Mouse (Mus musculus) small intestine, adult 2 months (tissue): ENCODE data around the gene Tmem259. TPM values are rescaled to one million over a fixed set of nuclear protein-coding genes. Genes with fewer than 3 reads are reported as not detected.

Experiments
- H3K27ac ChIP-seq: fragments of 200-500 bp; 2 replicates; pipeline ENCODE4 v1.5.1; 2012; ENCODE audit warnings: low read depth, low read length, control low read depth, inconsistent platforms; ENCODE audit not compliant: insufficient read depth
- H3K27me3 ChIP-seq: fragments of 200-500 bp; 2 replicates; pipeline ENCODE4 v1.6.1; 2012; ENCODE audit warnings: mild to moderate bottlenecking, moderate library complexity, low read length, inconsistent platforms; ENCODE audit not compliant: control insufficient read depth, insufficient read depth
- H3K36me3 ChIP-seq: fragments of 200-500 bp; 2 replicates; pipeline ENCODE4 v1.6.1; 2012; ENCODE audit warnings: mild to moderate bottlenecking, low read length, control low read depth, inconsistent platforms; ENCODE audit not compliant: control insufficient read depth, insufficient read depth
- H3K4me1 ChIP-seq: fragments of 200-500 bp; 2 replicates; pipeline ENCODE4 v1.6.1; 2012; ENCODE audit warnings: low read length, inconsistent platforms, mixed read lengths; ENCODE audit not compliant: control insufficient read depth, insufficient read depth, insufficient read length
- H3K4me3 ChIP-seq: fragments of 200-500 bp; 2 replicates; pipeline ENCODE4 v1.5.1; 2012; ENCODE audit warnings: low read depth, mild to moderate bottlenecking, control low read depth, inconsistent platforms, low read length, moderate library complexity
- CTCF ChIP-seq: fragments of 200-500 bp; IDR thresholded peaks from 2 replicates; pipeline ENCODE4 v1.5.1; 2012; ENCODE audit warnings: low read depth, mild to moderate bottlenecking, control low read depth, inconsistent platforms, low read length, moderate library complexity, mixed read lengths; ENCODE audit not compliant: insufficient replicate concordance, insufficient read length; ENCODE audit errors: extremely low read depth
- POLR2A ChIP-seq: fragments of 200-500 bp; IDR thresholded peaks from 2 replicates; pipeline ENCODE4 v1.6.1; 2012; ENCODE audit warnings: low read depth, mild to moderate bottlenecking, control low read depth, inconsistent platforms, low read length, moderate library complexity
- WGBS: fragments of 180-500 bp; shearing (Covaris S2); methylation state at CpG from one replicate; pipeline ENCODE4 v1.1.7; 2018; 5-methylcytosine and 5-hydroxymethylcytosine counted together
- polyA plus RNA-seq: library from polyadenylated mRNA; depleted of rRNA; stranded (reverse); fragments of >200 nt; gene quantifications from 2 replicates; pipeline ENCODE4 v1.2.3, GENCODE M21; 2012

Gene Tmem259
- polyA plus RNA-seq, 1 experiment: 441 TPM

DNA sequence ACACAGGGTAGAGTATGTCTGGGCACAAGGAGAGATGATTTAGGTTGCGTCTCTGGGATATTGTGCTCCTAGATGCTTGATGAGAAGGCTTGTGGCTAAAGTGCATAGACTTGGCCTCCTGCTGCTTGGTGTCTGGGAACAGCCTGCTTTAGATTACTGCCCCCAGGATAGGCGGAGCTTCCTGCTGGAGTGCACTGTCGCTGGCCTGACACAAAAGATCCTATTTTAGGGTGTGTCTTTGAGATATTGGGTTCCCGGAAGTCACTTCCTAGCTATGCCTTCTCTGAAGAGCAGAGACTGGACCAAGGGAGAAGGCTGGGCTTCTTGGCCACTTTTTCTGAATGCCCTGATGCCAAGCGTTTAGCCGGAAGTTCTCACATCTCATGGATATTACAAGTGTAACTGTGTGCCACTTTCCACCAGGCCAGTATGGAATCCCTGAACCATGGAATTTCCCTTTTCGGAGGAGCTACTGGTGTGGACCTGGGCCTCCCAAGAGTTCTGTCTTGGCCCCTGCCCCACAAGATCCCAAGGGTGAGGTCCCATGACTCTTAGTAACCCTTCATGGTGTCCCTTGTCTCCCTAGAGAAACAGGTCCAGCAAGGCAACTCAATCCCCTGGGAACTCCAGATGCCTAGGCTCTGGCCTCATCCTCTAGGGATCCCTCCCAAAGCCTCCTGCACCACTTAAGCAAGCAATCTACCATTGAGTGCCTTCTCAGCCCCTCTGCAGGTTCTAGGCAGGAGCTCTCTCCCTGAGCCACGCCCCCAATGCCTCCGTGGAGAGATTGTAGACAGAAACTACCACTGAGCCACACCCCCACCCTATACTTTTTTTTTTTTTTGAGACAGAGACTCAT, 19.5 kb upstream of the Tmem259 start:
- H3K27me3 ChIP-seq: no peaks in the 10 kb centered on the region
- H3K27ac ChIP-seq: no peak overlapping the region
- WGBS: 45% methylated on average over 9 of the region's 9 CpGs
- TF ChIP-seq CTCF (no peak), POLR2A (no peak)
- peaks cover 8% of the 10 kb centered on the region for H3K4me1 ChIP-seq
- H3K36me3 ChIP-seq: peaks cover 27% of the 10 kb centered on the region
- H3K4me3 ChIP-seq: no peak overlapping the region

DNA sequence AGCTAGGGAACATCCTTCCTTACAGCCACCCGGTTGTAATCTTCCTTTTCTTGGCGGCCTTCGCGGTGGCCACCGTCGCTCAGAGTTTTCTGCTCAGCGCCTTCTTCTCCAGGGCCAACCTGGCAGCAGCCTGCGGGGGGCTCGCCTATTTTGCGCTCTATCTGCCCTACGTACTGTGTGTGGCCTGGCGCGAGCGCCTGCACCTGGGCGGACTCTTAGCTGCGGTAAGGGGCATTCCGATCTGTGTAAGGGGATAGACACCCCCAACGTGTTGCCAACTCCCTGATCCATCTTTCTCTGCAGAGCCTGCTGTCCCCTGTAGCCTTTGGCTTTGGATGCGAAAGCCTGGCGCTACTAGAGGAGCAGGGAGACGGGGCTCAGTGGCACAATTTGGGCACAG, 18.7 kb upstream of the Tmem259 start:
- 78% methylated on average over 21 of the region's 21 CpGs for WGBS
- no peak overlapping the region for H3K27ac ChIP-seq
- peaks cover 23% of the 10 kb centered on the region for H3K36me3 ChIP-seq
- TF ChIP-seq CTCF: no peak
- TF ChIP-seq POLR2A: no peak
- peaks cover 13% of the 10 kb centered on the region for H3K4me1 ChIP-seq
- no peaks in the 10 kb centered on the region for H3K27me3 ChIP-seq
- no peak overlapping the region for H3K4me3 ChIP-seq

DNA sequence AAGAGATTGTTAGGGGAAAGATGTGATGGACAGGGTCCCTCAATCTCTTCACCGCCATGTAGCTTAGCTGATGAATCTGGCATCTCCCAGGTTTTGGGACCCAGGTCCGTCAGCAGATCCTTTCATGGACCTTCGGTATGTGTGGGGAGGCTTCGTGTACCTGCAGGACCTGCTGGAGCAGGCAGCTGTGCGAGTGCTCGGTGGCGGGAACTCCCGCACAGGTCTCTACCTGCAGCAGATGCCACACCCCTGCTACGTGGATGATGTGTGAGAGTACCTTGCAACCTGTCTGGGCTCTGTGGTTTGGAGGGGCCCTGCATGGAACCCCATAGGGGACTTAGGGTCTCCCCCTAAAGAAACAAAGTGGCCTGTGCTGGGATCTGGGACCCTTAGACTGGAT, 17.8 kb upstream of the Tmem259 start:
- no peaks in the 10 kb centered on the region for H3K27me3 ChIP-seq
- no peak overlapping the region for H3K4me3 ChIP-seq
- no peak overlapping the region for H3K27ac ChIP-seq
- H3K4me1 ChIP-seq: peaks cover 18% of the 10 kb centered on the region
- TF ChIP-seq CTCF (no peak), POLR2A (no peak)
- 78% methylated on average over 9 of the region's 9 CpGs for WGBS
- peaks cover 17% of the 10 kb centered on the region for H3K36me3 ChIP-seq

DNA sequence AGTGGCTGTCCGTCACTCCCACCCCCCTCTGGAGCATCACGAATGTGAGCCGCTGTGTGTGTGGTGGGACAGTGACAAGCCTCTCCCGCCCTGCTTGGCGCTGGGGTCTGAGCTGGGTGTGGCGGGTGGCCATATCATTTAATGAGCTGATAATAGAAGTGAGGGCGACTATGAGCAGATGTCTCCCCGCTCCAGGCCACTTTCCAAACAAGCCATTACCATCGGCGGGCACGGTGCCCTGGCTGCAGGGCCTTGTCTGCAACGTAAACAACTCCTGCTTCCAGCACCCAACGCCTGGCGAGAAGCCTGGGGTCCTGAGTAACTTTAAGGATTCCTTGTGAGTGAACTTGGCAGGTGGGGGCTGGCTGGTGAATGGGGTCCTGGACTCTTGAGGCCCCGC, 13.7 kb upstream of the Tmem259 start:
- peaks cover 7% of the 10 kb centered on the region; the same call in 1 of the 2 replicates for H3K36me3 ChIP-seq
- H3K27me3 ChIP-seq: no peaks in the 10 kb centered on the region
- peak overlapping the region; percentile 81 for H3K4me3 ChIP-seq
- peaks cover 16% of the 10 kb centered on the region for H3K4me1 ChIP-seq
- 17% methylated on average over 15 of the region's 15 CpGs for WGBS
- H3K27ac ChIP-seq: no peak overlapping the region
- TF ChIP-seq POLR2A (no peak), CTCF (no peak)

DNA sequence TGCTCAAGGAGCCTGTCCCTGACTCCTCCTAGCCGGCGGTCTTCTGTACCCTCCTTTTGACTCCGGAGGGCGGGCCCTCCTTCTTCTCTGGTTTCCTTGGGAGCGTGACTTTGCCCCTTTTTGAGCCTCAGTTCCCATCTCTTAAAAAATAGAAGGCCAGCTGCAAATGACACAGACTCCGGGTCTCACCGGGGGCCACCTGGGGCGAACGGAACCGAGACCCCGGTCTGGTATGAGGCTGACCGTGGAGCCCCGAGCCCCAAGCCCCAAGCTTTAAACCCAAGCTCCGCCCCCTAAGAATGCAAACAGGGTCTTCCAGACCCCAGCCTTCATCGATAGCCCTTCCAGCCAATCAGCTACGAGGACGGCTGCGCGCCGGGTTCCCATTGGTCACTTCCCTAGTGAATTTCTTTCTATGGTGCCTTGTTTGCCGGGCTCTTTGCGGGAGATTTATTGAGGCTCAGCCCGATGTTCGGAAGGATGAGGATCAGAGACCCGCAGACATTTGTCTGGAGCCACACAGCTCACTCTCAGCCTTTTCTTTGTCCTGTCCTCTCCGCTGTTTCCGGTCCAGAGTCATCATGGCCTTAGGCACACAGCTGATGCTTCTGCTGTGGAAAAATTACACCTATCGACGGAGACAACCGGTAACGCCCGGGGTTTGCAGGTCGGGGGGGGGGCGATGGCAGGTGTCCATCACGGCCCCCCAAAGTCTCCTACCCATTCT, 13.1 kb upstream of the Tmem259 start:
- 2% methylated on average over 35 of the region's 35 CpGs for whole genome bisulfite sequencing
- no peaks in the 10 kb centered on the region for H3K27me3 ChIP-seq
- peaks cover 16% of the 10 kb centered on the region for H3K4me1 ChIP-seq
- H3K4me3 ChIP-seq: peak overlapping the region; percentile 81
- TF ChIP-seq POLR2A (peak; percentile 37; the same call in 1 of the 2 replicates), CTCF (no peak)
- peak overlapping the region; percentile 42; the same call in 1 of the 2 replicates for H3K27ac ChIP-seq
- peaks cover 10% of the 10 kb centered on the region; the same call in 1 of the 2 replicates for H3K36me3 ChIP-seq

DNA sequence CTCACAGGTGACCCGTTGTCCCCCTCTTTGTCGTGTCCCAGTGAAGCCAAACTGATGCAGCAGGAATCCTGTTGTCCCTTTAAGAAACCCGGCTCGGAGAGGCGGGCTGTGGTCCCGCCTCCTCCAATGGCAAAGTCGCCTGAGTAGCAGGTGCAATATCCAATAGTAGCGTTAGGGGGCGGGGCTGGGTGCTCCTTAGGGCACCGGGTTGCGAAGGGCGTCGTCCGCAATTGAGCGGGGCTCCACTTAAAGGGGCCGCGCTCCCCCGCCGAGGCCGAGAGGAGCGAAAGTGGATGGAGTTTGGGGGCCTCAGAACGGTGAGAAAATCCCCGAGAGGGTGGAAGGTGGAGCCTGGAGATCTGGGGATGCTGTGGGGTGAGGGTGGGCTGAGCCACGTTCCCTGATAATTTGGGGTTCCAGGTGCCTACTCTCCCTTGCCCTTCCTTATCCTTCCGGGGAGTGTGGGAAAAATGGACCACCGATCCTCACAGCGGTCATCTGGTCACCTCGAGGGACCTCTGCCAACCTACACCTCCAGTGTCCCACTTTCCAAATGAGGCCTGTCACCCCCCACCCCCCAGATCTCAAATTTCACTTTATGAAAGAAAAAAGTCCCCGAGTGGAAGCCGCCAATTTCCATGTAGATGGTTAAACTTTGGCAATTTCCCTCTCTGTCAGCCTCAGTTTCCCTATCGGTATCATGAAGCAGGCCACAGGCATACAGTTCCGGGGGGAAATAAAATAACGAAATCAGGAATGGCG, 12.3 kb upstream of the Tmem259 start, which contains the start of gene Abca7:
Gene Abca7 (plus strand): TSS at position 223 of the 762 bp plus-strand sequence.
- Histone ChIP-seq H3K4me1 (peaks cover 16% of the 10 kb centered on the region), H3K27ac (peak within 1 kb of the TSS; percentile 42), H3K4me3 (peak within 1 kb of the TSS; percentile 81), H3K36me3 (peaks cover 10% of the 10 kb centered on the region; the same call in 1 of the 2 replicates), H3K27me3 (no peaks in the 10 kb centered on the region)
- TF ChIP-seq POLR2A (no peak), CTCF (no peak)
- under 1% methylated on average over 34 of the region's 34 CpGs for WGBS

DNA sequence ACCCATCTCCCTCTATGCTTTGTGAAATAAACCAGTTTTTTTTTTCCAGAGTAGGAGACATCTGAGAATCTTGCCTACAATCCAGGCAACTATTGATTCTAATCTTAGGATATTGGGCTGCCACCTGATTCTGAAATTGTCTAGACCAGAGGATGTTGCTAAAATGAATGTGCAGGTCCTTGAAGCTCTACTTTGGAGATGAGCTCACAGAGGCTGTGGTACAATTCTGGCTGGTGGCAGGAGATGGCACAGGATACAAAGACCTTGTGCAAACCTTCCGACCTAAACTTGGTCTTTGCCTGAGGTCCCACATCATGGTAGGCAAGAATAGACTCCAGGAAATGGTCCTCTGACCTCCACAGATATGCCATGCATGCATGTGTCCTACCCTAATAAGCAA, 11.5 kb upstream of the Tmem259 start:
- Histone ChIP-seq H3K4me3 (no peak overlapping the region), H3K27me3 (no peaks in the 10 kb centered on the region), H3K4me1 (peaks cover 16% of the 10 kb centered on the region), H3K36me3 (peaks cover 9% of the 10 kb centered on the region; the same call in 1 of the 2 replicates), H3K27ac (no peak overlapping the region)
- WGBS: 68% methylated on average over 1 of the region's 1 CpGs
- TF ChIP-seq POLR2A: no peak
- no peak for TF ChIP-seq CTCF
